In the genomic region with DNA sequence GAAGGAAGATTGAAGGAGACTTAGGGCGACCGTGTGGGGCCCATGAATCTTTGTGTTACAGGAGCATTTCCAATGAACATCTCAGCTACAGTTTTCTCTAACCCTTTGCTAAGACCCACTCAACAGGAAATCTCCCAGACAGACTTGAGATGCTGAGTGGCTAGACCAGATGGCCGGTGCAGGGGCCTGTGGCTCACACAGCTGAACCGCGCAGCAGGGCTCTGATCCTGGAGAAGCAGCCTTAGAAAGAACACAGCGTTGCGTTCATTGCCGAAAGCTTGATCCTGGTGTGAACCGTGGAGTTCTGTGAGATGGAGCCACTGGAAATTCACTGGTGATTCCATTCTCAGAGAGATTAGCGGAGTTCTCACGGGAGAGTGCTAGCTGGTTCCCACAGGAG, we compare ENCODE assay signal across 19 mouse cellular contexts.
"Had no signal": no experiment of that assay in that cellular context is flagged by ENCODE, and none has a peak within 500 bp of the region (broad histone marks: within the 10 kb centered on the region; RNA-seq: fewer than 3 reads in every experiment).

No protein-coding gene starts in this region.

- H3K9me3 ChIP-seq: limb, embryonic 10.5 days; limb, embryonic 13.5 days; liver, embryonic 12.5 days; liver, embryonic 15.5 days; lung, embryonic 15.5 days; megakaryocyte, embryonic 14.5 days; midbrain, embryonic 10.5 days; midbrain, embryonic 13.5 days had no signal

- H3K4me1 ChIP-seq: liver, embryonic 12.5 days; liver, embryonic 15.5 days; midbrain, embryonic 10.5 days; midbrain, embryonic 13.5 days had no signal

- H3K4me2 ChIP-seq: limb, embryonic 13.5 days; liver, embryonic 12.5 days; liver, embryonic 15.5 days; lung, embryonic 15.5 days; midbrain, embryonic 13.5 days had no signal

- H3K4me3 ChIP-seq: limb, embryonic 10.5 days; limb, embryonic 13.5 days; liver, embryonic 12.5 days; liver, embryonic 15.5 days; lung, embryonic 15.5 days; megakaryocyte, embryonic 14.5 days; midbrain, embryonic 10.5 days; midbrain, embryonic 13.5 days had no signal

- H3K9ac ChIP-seq: limb, embryonic 13.5 days; liver, embryonic 12.5 days; liver, embryonic 15.5 days; lung, embryonic 15.5 days; midbrain, embryonic 13.5 days had no signal

- ATAC-seq: liver, embryonic 12.5 days; midbrain, embryonic 13.5 days; midbrain, embryonic 16.5 days had no signal

- H3K36me3 ChIP-seq: limb, embryonic 10.5 days; limb, embryonic 13.5 days; liver, embryonic 12.5 days; liver, embryonic 15.5 days; lung, embryonic 15.5 days; midbrain, embryonic 13.5 days had no signal

- DNase-seq: kidney, postnatal 14 days; kidney, postnatal 4 days; layer of hippocampus, adult 9-11 months; liver; lung, adult 18-20 months; lung, postnatal 10 days; lung, postnatal 36 days; thymus, adult 18-20 months; thymus, postnatal 36 days had no signal

- H3K27ac ChIP-seq: limb, embryonic 10.5 days; limb, embryonic 13.5 days; liver, embryonic 12.5 days; liver, embryonic 15.5 days; lung, embryonic 15.5 days; midbrain, embryonic 10.5 days; midbrain, embryonic 13.5 days; stomach, postnatal 0 days had no signal

- H3K27me3 ChIP-seq: limb, embryonic 13.5 days; liver, embryonic 12.5 days; liver, embryonic 15.5 days; lung, embryonic 15.5 days; midbrain, embryonic 13.5 days had no signal
